Mouse (Mus musculus) cerebellum, adult 2 months (tissue): ENCODE measurements around the gene Gm26965.

Experiments used
- CTCF ChIP-seq: fragments of 200-500 bp; IDR thresholded peaks from 2 replicates; pipeline ENCODE4 v1.5.1; 2011; ENCODE audit warnings: low read depth, mild to moderate bottlenecking, control low read depth, low read length, moderate library complexity, borderline replicate concordance; ENCODE audit not compliant: insufficient read depth
- POLR2A ChIP-seq: fragments of 200-500 bp; IDR thresholded peaks from 2 replicates; pipeline ENCODE4 v1.6.1; 2011; ENCODE audit warnings: low read length, control low read depth, borderline replicate concordance; ENCODE audit not compliant: insufficient read depth

DNA sequence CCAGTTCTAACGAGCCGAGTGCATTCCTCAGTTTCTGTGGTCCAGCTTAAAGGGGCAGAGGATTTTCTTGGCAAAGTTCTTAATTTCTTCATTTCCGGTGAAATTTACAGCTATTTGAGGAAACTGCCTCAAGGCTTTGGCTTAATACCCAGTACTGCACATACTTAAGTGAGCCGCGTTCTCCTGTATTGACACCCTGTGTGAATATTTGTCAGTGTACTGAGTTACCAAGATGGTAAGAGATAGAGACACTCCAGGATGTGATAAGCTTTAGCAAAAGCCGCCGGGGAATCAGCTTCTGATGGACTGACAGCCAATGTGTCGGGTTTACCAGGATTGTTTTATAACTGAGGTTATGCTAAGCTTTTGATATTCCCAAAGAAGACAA is 41.5 kb downstream of the Gm26965 start:
- TF ChIP-seq POLR2A = no peak
- TF ChIP-seq CTCF = no peak
